Mouse (Mus musculus) neural tube, embryonic 14.5 days (tissue): ENCODE measurements around the gene Hcrtr1. TPM values are rescaled to one million over a fixed set of nuclear protein-coding genes. Genes with fewer than 3 reads are reported as not detected.

Experiments
- ATAC-seq: fragments of 200-750 bp; cut with Nextera tagmentation; 2 replicates; pipeline ENCODE4 v1.8.0; 2017; ENCODE audit warnings: low read depth, mild to moderate bottlenecking, moderate TSS enrichment, moderate library complexity
- H3K27ac ChIP-seq: fragments of 300-500 bp; sonication (generic); 2 replicates; pipeline ENCODE4 v1.5.1; 2014; ENCODE audit warnings: low read depth, mild to moderate bottlenecking, control low read depth, low read length, moderate library complexity, mixed read lengths
- H3K27me3 ChIP-seq: fragments of 300-500 bp; sonication (generic); 2 replicates; pipeline ENCODE4 v1.6.1; 2014; ENCODE audit warnings: low read length; ENCODE audit not compliant: control insufficient read depth, insufficient read depth
- H3K36me3 ChIP-seq: fragments of 300-500 bp; sonication (generic); 2 replicates; pipeline ENCODE4 v1.6.1; 2014; ENCODE audit warnings: low read length, mixed read lengths; ENCODE audit not compliant: control insufficient read depth, insufficient read depth
- H3K4me1 ChIP-seq: fragments of 300-500 bp; sonication (generic); 2 replicates; pipeline ENCODE4 v1.6.1; 2014; ENCODE audit warnings: low read length; ENCODE audit not compliant: control insufficient read depth, insufficient read depth
- H3K4me2 ChIP-seq: fragments of 300-500 bp; sonication (generic); 2 replicates; pipeline ENCODE4 v1.6.1; 2014; ENCODE audit warnings: mild to moderate bottlenecking, low read depth, low read length, control low read depth
- H3K4me3 ChIP-seq: fragments of 300-500 bp; sonication (generic); 2 replicates; pipeline ENCODE4 v1.5.1; 2014; ENCODE audit warnings: low read depth, low read length, control low read depth, mixed read lengths
- H3K9ac ChIP-seq: fragments of 300-500 bp; sonication (generic); replicated peaks from 2 replicates; pipeline ENCODE4 v1.6.1; 2014; ENCODE audit warnings: low read depth, mild to moderate bottlenecking, control low read depth, low read length, mixed read lengths
- H3K9me3 ChIP-seq: fragments of 300-500 bp; sonication (generic); 2 replicates; pipeline ENCODE4 v1.6.1; 2016; ENCODE audit warnings: low read length; ENCODE audit not compliant: control insufficient read depth
- WGBS: fragments of 180-500 bp; shearing (Covaris S2); extraction: QIAGEN DNeasy Blood & Tissue Kit; methylation state at CpG from one replicate; pipeline ENCODE4 v1.1.7; 2014; 5-methylcytosine and 5-hydroxymethylcytosine counted together
- polyA plus RNA-seq: library from polyadenylated mRNA; unstranded; fragments of >200 nt; fragmentation: Nextera tagmentation; extraction: Ambion mirVana; gene quantifications from 2 replicates; pipeline ENCODE4 v1.2.1, GENCODE M21; 2014

Gene Hcrtr1
- polyA plus RNA-seq, 1 experiment from 2014 or later, result 1.8 TPM

- H3K9me3 ChIP-seq, result no peaks in the 10 kb centered on the region
- no peak overlapping the region for H3K4me3 ChIP-seq
- H3K4me2 ChIP-seq, result no peak overlapping the region
- 89% methylated on average over 7 of the region's 7 CpGs for WGBS
- no peak overlapping the region for H3K27ac ChIP-seq
- H3K36me3 ChIP-seq, result 0 out of 2 replicates have a peak, but pooled peaks cover 2% of the 10 kb centered on the region
- no peak overlapping the region for H3K9ac ChIP-seq
- H3K4me1 ChIP-seq, result no peaks in the 10 kb centered on the region
- H3K27me3 ChIP-seq, result no peaks in the 10 kb centered on the region
- no peak for ATAC-seq
These were observed 7.6 kb downstream of the Hcrtr1 start for GRCm38 (mm10) chr4:130131448-130132105.

DNA sequence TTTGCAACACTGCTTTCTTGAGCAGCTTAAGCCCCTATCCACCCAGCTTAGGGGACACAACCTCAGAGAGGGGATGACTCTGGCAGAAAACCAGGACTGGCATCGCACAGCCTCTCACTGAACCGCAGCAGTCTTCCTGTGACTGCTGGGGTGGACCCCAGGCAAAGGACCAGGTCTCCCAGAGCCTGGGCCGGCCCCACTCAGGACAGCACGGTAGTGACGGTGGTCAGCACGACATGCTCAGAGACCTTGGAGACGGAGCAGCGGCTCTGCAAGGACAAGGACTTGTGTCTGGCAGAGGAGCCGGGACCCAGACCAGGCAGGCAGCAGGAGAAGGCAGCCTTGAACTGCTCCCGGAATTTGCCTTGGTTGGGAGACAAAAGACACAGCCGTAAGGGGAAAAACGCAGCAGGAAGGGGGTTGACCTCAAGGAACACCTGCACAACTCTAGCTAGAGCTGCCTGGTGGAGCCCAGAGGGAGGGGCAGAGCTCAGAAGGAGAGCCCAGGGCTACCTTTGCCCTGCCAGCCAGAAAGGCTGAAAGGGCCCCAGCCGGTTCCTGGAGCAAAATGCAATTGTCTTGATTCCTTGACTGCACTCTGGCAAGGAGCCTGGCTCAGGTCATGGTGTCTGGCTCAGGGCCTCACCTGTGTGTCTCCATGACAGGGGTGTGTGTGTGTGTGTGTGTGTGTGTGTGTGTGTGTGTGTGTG is 8.4 kb downstream of the Hcrtr1 start:
- Histone ChIP-seq H3K27ac (no peak overlapping the region), H3K4me2 (no peak overlapping the region), H3K9me3 (no peaks in the 10 kb centered on the region), H3K36me3 (0 out of 2 replicates have a peak, but pooled peaks cover 4% of the 10 kb centered on the region), H3K4me1 (no peaks in the 10 kb centered on the region), H3K27me3 (no peaks in the 10 kb centered on the region), H3K9ac (no peak overlapping the region), H3K4me3 (no peak overlapping the region)
- WGBS, result 52% methylated on average over 13 of the region's 13 CpGs
- ATAC-seq, result no peak

DNA sequence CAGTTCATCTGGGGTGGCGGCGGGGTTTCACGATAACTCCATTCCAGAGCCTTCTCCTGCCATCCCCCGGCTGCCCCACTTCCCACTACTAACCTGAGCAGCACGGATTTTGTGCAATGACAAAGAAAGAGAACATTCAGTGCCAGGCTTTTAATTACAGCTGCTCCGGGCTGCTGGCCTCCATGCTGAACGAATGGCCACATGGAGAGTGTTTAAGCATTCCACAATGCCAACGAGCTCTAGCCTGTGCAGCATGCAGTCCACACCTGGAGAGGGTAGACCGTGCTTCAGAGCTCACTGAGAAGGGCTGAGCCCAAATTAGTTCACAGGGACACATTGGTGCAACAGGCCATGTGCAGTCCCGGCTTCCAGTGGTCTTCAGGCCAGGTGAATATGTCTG is 9.1 kb downstream of the Hcrtr1 start:
- ATAC-seq, result no peak
- no peak overlapping the region for H3K4me2 ChIP-seq
- whole genome bisulfite sequencing, result 76% methylated on average over 10 of the region's 10 CpGs

GRCm38 (mm10) chr4:130128907-130129306 is 10.3 kb downstream of the Hcrtr1 start:
- peaks cover 19% of the 10 kb centered on the region for H3K36me3 ChIP-seq
- H3K27me3 ChIP-seq, result no peaks in the 10 kb centered on the region
- H3K9me3 ChIP-seq, result no peaks in the 10 kb centered on the region
- no peak overlapping the region for H3K4me2 ChIP-seq
- ATAC-seq, result no peak
- no peak overlapping the region for H3K4me3 ChIP-seq
- 81% methylated on average over 5 of the region's 5 CpGs for WGBS
- no peaks in the 10 kb centered on the region for H3K4me1 ChIP-seq
- H3K27ac ChIP-seq, result no peak overlapping the region
- no peak overlapping the region for H3K9ac ChIP-seq

More for the DNA sequence above, 9.1 kb downstream of the Hcrtr1 start:
- Histone ChIP-seq H3K4me1 (no peaks in the 10 kb centered on the region), H3K9me3 (no peaks in the 10 kb centered on the region), H3K27me3 (no peaks in the 10 kb centered on the region), H3K36me3 (peaks cover 11% of the 10 kb centered on the region), H3K9ac (no peak overlapping the region), H3K27ac (no peak overlapping the region), H3K4me3 (no peak overlapping the region)

DNA sequence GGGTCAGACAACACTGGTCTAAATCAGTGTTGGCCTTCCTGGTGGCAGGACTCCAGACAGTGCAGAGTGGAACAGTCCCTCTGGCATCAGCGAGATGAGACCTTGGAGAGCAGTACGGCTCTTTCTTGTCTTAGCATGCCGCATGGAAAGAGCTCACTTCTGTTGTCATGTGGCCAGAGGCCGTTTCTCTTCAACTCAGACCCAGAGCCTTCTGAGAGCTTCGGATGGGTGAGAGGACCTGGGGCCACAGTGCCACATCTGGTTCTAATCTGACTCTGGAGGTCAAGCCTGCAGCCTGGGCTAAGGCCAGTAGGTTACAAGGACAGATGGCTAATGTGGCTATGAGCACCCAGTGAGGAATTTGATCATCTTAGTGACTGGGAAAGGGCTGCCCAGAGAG is 13.2 kb downstream of the Hcrtr1 start:
- Histone ChIP-seq H3K4me3 (no peak overlapping the region), H3K9ac (no peak overlapping the region), H3K9me3 (no peaks in the 10 kb centered on the region), H3K27me3 (no peaks in the 10 kb centered on the region), H3K4me1 (no peaks in the 10 kb centered on the region), H3K4me2 (no peak overlapping the region), H3K36me3 (peaks cover 37% of the 10 kb centered on the region), H3K27ac (no peak overlapping the region)
- ATAC-seq, result no peak
- 83% methylated on average over 5 of the region's 5 CpGs for WGBS

GRCm38 (mm10) chr4:130125164-130125563 is 14.0 kb downstream of the Hcrtr1 start:
- no peaks in the 10 kb centered on the region for H3K9me3 ChIP-seq
- peaks cover 37% of the 10 kb centered on the region for H3K36me3 ChIP-seq
- 93% methylated on average over 6 of the region's 6 CpGs for WGBS
- no peaks in the 10 kb centered on the region for H3K27me3 ChIP-seq
- no peak overlapping the region for H3K4me3 ChIP-seq
- no peak for ATAC-seq
- no peak overlapping the region for H3K4me2 ChIP-seq
- no peak overlapping the region for H3K9ac ChIP-seq
- H3K4me1 ChIP-seq, result no peaks in the 10 kb centered on the region
- H3K27ac ChIP-seq, result no peak overlapping the region

- ATAC-seq, result no peak
- Histone ChIP-seq H3K27me3 (no peaks in the 10 kb centered on the region), H3K27ac (no peak overlapping the region), H3K4me2 (no peak overlapping the region), H3K36me3 (peaks cover 37% of the 10 kb centered on the region), H3K4me3 (no peak overlapping the region), H3K9me3 (no peaks in the 10 kb centered on the region), H3K4me1 (no peaks in the 10 kb centered on the region), H3K9ac (no peak overlapping the region)
- WGBS, result 96% methylated on average over 4 of the region's 4 CpGs
These were observed 15.0 kb downstream of the Hcrtr1 start for GRCm38 (mm10) chr4:130124110-130124509.

DNA sequence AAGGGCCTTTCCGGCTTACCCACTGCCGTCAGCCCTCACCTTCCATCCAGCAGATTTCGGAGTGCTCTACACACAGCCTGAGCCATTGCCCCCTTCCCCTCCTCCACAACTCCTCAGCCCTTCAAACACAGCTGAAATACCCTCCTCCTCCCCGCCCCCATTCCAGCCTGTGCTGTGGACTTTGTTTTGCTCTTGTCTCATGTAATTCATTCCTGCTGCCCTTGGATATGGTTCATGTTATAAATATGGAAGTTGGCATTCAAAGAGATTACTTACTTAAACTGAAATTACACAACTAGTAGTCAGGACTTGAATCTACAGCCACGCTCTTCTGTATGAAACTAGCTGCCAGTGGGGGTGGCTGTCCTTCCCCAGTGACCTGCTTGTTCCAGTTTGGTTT is 16.1 kb downstream of the Hcrtr1 start:
- H3K27me3 ChIP-seq, result no peaks in the 10 kb centered on the region
- H3K9me3 ChIP-seq, result no peaks in the 10 kb centered on the region
- peaks cover 37% of the 10 kb centered on the region for H3K36me3 ChIP-seq
- 91% methylated on average over 5 of the region's 5 CpGs for WGBS
- no peaks in the 10 kb centered on the region for H3K4me1 ChIP-seq
- no peak for ATAC-seq
- no peak overlapping the region for H3K4me2 ChIP-seq
- H3K9ac ChIP-seq, result no peak overlapping the region
- H3K4me3 ChIP-seq, result no peak overlapping the region
- no peak overlapping the region for H3K27ac ChIP-seq

- Histone ChIP-seq H3K27ac (no peak overlapping the region), H3K27me3 (no peaks in the 10 kb centered on the region), H3K4me3 (no peak overlapping the region), H3K4me1 (no peaks in the 10 kb centered on the region), H3K9me3 (no peaks in the 10 kb centered on the region), H3K36me3 (peaks cover 35% of the 10 kb centered on the region), H3K9ac (no peak overlapping the region), H3K4me2 (no peak overlapping the region)
- 74% methylated on average over 8 of the region's 8 CpGs for WGBS
- ATAC-seq, result no peak
These were observed 17.6 kb downstream of the Hcrtr1 start for GRCm38 (mm10) chr4:130121560-130121959.
